Mouse (Mus musculus) liver, embryonic 12.5 days (tissue): ENCODE data around the gene Grin1. TPM values are rescaled to one million over a fixed set of nuclear protein-coding genes. Genes with fewer than 3 reads are reported as not detected.

Source experiments
- polyA plus RNA-seq: library from polyadenylated mRNA; unstranded; fragments of >200 nt; fragmentation: Nextera tagmentation; extraction: Ambion mirVana; gene quantifications from 2 replicates; pipeline ENCODE4 v1.2.1, GENCODE M21; 2016

Grin1 gene
- polyA plus RNA-seq, 1 experiment from 2014 or later = 0.41 TPM

Other genes with a start within 250 kb of the Grin1 start
- gene Entpd8, start 238.9 kb downstream of the Grin1 start, polyA plus RNA-seq = 1.2 and 1.4 TPM in 2 replicates
- gene Noxa1, start 224.0 kb downstream of the Grin1 start, polyA plus RNA-seq = 0.64 and 0.71 TPM in 2 replicates
- gene Nrarp, start 138.4 kb downstream of the Grin1 start, polyA plus RNA-seq = 5.9 and 6.2 TPM in 2 replicates
- 7.2 and 7.4 TPM in 2 replicates for gene Tor4a, start 122.3 kb downstream of the Grin1 start, polyA plus RNA-seq
- gene Nelfb, start 107.7 kb downstream of the Grin1 start, polyA plus RNA-seq = 56.7 and 61.5 TPM in 2 replicates
- gene Stpg3, start 104.5 kb downstream of the Grin1 start, polyA plus RNA-seq = not detected in 2 replicates
- 1.2 TPM in 1 of 2 replicates, not detected in the other for gene Fam166a, start 100.4 kb downstream of the Grin1 start, polyA plus RNA-seq
- gene Tubb4b, start 94.5 kb downstream of the Grin1 start, polyA plus RNA-seq = 901 and 931 TPM in 2 replicates
- 0.17 TPM in 1 of 2 replicates, not detected in the other for gene Slc34a3, start 84.8 kb downstream of the Grin1 start, polyA plus RNA-seq
- 0.10 and 0.11 TPM in 2 replicates for gene Rnf224, start 82.4 kb downstream of the Grin1 start, polyA plus RNA-seq
- gene Rnf208, start 76.9 kb downstream of the Grin1 start, polyA plus RNA-seq = 1.8 and 2.4 TPM in 2 replicates
- gene Cysrt1, start 76.7 kb downstream of the Grin1 start, polyA plus RNA-seq = not detected in 2 replicates
- gene AL732309.1, start 72.3 kb downstream of the Grin1 start, polyA plus RNA-seq = 4.4 and 4.8 TPM in 2 replicates
- gene Tmem203, start 63.7 kb downstream of the Grin1 start, polyA plus RNA-seq = 16.2 and 17.3 TPM in 2 replicates
- gene Tprn, start 56.6 kb downstream of the Grin1 start, polyA plus RNA-seq = 7.9 and 9.0 TPM in 2 replicates
- 164 and 179 TPM in 2 replicates for gene Ssna1, start 46.7 kb downstream of the Grin1 start, polyA plus RNA-seq
- gene Anapc2, start 46.7 kb downstream of the Grin1 start, polyA plus RNA-seq = 63.6 and 65.3 TPM in 2 replicates
- not detected in 2 replicates for gene Tmem210, start 31.0 kb downstream of the Grin1 start, polyA plus RNA-seq
- not detected in 2 replicates for gene Lrrc26, start 29.3 kb downstream of the Grin1 start, polyA plus RNA-seq
- gene Man1b1, start 13.2 kb upstream of the Grin1 start, polyA plus RNA-seq = 29.4 and 30.5 TPM in 2 replicates
- 11.2 TPM in 2 replicates for gene Dpp7, start 37.2 kb upstream of the Grin1 start, polyA plus RNA-seq
- gene Uap1l1, start 46.5 kb upstream of the Grin1 start, polyA plus RNA-seq = 13.5 and 14.0 TPM in 2 replicates
- 34.6 and 38.0 TPM in 2 replicates for gene Sapcd2, start 53.1 kb upstream of the Grin1 start, polyA plus RNA-seq
- gene Entpd2, start 76.7 kb upstream of the Grin1 start, polyA plus RNA-seq = 0.13 and 0.19 TPM in 2 replicates
- gene Npdc1, start 80.2 kb upstream of the Grin1 start, polyA plus RNA-seq = 5.3 and 5.6 TPM in 2 replicates
- gene Fut7, start 104.1 kb upstream of the Grin1 start, polyA plus RNA-seq = 0.31 and 0.54 TPM in 2 replicates
- gene Abca2, start 109.5 kb upstream of the Grin1 start, polyA plus RNA-seq = 2.8 and 3.1 TPM in 2 replicates
- 0.45 and 0.68 TPM in 2 replicates for gene Clic3, start 137.7 kb upstream of the Grin1 start, polyA plus RNA-seq
- 9.1 and 11.4 TPM in 2 replicates for gene Paxx, start 141.9 kb upstream of the Grin1 start, polyA plus RNA-seq
- gene Ptgds, start 150.9 kb upstream of the Grin1 start, polyA plus RNA-seq = 0.20 and 0.22 TPM in 2 replicates
- not detected in 2 replicates for gene Lcn12, start 174.7 kb upstream of the Grin1 start, polyA plus RNA-seq
- 39.9 and 42.7 TPM in 2 replicates for gene Fbxw5, start 181.6 kb upstream of the Grin1 start, polyA plus RNA-seq
- 17.4 and 18.8 TPM in 2 replicates for gene C8g, start 182.5 kb upstream of the Grin1 start, polyA plus RNA-seq
- 22.4 and 24.4 TPM in 2 replicates for gene Traf2, start 227.8 kb upstream of the Grin1 start, polyA plus RNA-seq
- gene Edf1, start 238.7 kb upstream of the Grin1 start, polyA plus RNA-seq = 293 and 311 TPM in 2 replicates